Mouse (Mus musculus) heart, adult 2 months (tissue): ENCODE data around the gene Fam181a. TPM values are rescaled to one million over a fixed set of nuclear protein-coding genes. Genes with fewer than 3 reads are reported as not detected.

Experiments
- DNase-seq, 2 experiments: peaks; one replicate each; pipeline ENCODE4 v3.0.0; 2021
- H3K27ac ChIP-seq: fragments of 200-600 bp; 2 replicates; pipeline ENCODE4 v1.8.1; 2022
- H3K27me3 ChIP-seq: fragments of 200-500 bp; 2 replicates; pipeline ENCODE4 v1.6.1; 2012; ENCODE audit warnings: mild to moderate bottlenecking, low read length, inconsistent platforms, mixed read lengths; ENCODE audit not compliant: control insufficient read depth, insufficient read depth
- H3K36me3 ChIP-seq: fragments of 200-500 bp; 2 replicates; pipeline ENCODE4 v1.6.1; 2012; ENCODE audit warnings: low read length, inconsistent platforms; ENCODE audit not compliant: control insufficient read depth, insufficient read depth
- H3K4me1 ChIP-seq: fragments of 200-500 bp; 2 replicates; pipeline ENCODE4 v1.6.1; 2011; ENCODE audit warnings: low read length; ENCODE audit not compliant: control insufficient read depth, insufficient read depth
- H3K4me3 ChIP-seq: fragments of 200-600 bp; 2 replicates; pipeline ENCODE4 v1.8.1; 2022
- H3K79me2 ChIP-seq: fragments of 200-500 bp; replicated peaks from 2 replicates; pipeline ENCODE4 v1.6.1; 2012; ENCODE audit warnings: mild to moderate bottlenecking, inconsistent platforms, low read length, moderate library complexity, mixed read lengths; ENCODE audit not compliant: control insufficient read depth, insufficient read depth
- H3K9ac ChIP-seq: fragments of 200-500 bp; 2 replicates; pipeline ENCODE4 v1.6.1; 2012; ENCODE audit warnings: low read depth, mild to moderate bottlenecking, control low read depth, inconsistent platforms, low read length, mixed read lengths
- CTCF ChIP-seq: fragments of 200-600 bp; IDR thresholded peaks from 2 replicates; pipeline ENCODE4 v1.8.1; 2022; ENCODE audit warnings: antibody characterized with exemption, mild to moderate bottlenecking, moderate library complexity
- EP300 ChIP-seq: fragments of 200-500 bp; IDR thresholded peaks from 2 replicates; pipeline ENCODE4 v1.6.1; 2011; ENCODE audit warnings: low read depth, low read length, control low read depth; ENCODE audit not compliant: insufficient read depth
- POLR2A ChIP-seq: fragments of 200-500 bp; IDR thresholded peaks from 2 replicates; pipeline ENCODE4 v1.6.1; 2011; ENCODE audit warnings: mild to moderate bottlenecking, low read depth, low read length, control low read depth; ENCODE audit not compliant: insufficient read depth
- WGBS: fragments of 180-500 bp; shearing (Covaris S2); methylation state at CpG from one replicate; pipeline ENCODE4 v1.1.7; 2018; 5-methylcytosine and 5-hydroxymethylcytosine counted together
- intact Hi-C: fragments of 180-260 bp; cut with DNase I; formaldehyde crosslinking; loops from one replicate; pipeline ENCODE4 v1.15.1; 2025
- polyA plus RNA-seq: library from polyadenylated mRNA; depleted of rRNA; stranded (reverse); fragments of >200 nt; gene quantifications from 2 replicates; pipeline ENCODE4 v1.2.3, GENCODE M21; 2012
- total RNA-seq, 2 experiments: library from RNA; stranded (reverse); gene quantifications; 2 replicates each; pipeline ENCODE4 v1.2.3; 2021

Fam181a gene
- total and polyA plus RNA-seq, 3 experiments = not detected

DNA sequence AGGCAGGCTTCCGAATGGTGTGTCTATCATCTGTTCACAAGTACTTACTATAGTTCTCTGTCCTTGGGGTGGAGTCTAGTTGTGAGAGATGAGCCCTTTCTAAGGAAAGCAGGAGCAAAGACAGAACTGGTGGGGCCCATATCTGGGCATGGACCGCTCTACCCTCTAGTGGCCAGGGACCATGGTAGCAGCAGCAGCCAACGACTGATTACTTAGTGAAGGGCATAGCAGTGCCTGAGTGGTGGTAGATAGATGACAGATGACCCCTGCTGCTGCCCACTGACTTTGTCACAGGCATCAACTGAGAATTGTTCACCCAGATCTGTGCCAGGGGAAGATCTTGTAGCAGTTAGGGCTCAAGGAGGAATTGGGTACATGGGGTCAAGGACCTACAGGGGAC lies 12.0 kb downstream of the Fam181a start:
- Histone ChIP-seq H3K79me2 (no peaks in the 10 kb centered on the region), H3K4me3 (no peak overlapping the region), H3K36me3 (no peaks in the 10 kb centered on the region), H3K9ac (no peak overlapping the region), H3K27me3 (no peaks in the 10 kb centered on the region), H3K4me1 (0 out of 2 replicates have a peak, but pooled peaks cover 2% of the 10 kb centered on the region), H3K27ac (no peak overlapping the region)
- DNase-seq = peak in 1 of 2 experiments; percentile 35
- peak; percentile 64 for TF ChIP-seq CTCF
- TF ChIP-seq POLR2A = no peak
- TF ChIP-seq EP300 = peak; percentile 47; the same call in 1 of the 2 replicates
- intact Hi-C loops = no loop called here
- WGBS = 30% methylated on average over 3 of the region's 3 CpGs

DNA sequence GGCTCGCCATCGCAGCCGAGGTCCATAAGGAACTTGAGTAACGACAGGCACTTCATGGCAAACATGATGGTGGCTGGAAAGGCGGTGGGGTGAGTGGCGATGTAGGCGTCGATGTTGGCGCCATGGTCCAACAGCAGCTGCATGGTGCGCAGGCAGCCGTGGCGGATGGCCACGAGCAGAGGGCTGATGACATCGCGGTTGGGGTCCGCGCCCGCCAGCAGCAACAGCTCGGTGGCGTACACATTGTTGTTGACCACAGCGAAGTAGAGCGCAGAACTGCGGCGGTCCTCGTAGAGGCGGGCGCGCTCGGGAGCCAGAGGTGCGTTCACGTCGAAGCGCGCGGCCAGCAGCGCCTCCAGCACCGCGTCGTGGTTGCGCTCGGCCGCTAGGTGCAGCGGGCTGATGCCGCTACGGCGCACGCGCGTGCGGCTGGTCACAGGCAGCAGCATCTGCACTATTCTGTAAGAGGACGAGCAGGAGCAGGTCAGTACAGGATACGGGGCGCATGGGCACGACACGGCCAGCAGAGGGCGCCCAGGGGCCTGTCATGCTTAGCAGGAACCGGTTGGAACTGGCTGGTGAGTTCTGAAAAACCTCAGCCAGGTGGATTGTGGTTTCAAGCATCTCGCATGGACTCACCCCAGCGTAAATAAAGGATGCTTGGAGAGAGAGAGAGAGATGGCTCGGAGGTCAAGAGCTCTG lies 14.5 kb downstream of the Fam181a start:
- no peak for TF ChIP-seq POLR2A
- peak; percentile 93 for TF ChIP-seq EP300
- TF ChIP-seq CTCF = peak; percentile 92
- Histone ChIP-seq H3K27ac (no peak overlapping the region), H3K9ac (0 out of 2 replicates have a peak overlapping the region, but pooled peaks have one; percentile 5), H3K27me3 (no peaks in the 10 kb centered on the region), H3K79me2 (no peaks in the 10 kb centered on the region), H3K4me1 (peaks cover 9% of the 10 kb centered on the region), H3K4me3 (no peak overlapping the region), H3K36me3 (peaks cover 2% of the 10 kb centered on the region; the same call in 1 of the 2 replicates)
- intact Hi-C loops = loop anchor here (1.0 kb wide), 2 partner anchors 23 to 43 kb away; no protein-coding TSS in a partner anchor
- peak; percentile 86 to 87 for DNase-seq
- 18% methylated on average over 60 of the region's 60 CpGs for WGBS

DNA sequence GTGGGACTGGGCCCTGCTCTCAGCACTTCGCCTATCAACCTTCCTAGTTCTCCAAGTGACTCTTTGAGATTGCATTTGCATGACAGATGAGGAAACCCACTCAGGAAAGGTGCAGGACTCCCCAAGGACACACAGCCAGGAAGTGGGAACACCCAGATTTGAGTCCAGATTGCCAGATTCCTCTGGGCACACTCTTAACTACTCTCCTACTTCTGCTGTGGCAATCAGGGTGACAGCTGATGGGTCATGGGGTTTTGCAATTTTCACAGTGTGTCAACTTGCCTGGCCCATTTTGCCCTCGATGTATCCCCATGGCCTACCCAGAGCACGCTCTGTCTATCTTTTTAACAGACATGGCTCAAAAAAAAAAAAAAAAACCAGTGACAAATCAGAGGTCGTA lies 15.8 kb downstream of the Fam181a start:
- peaks cover 10% of the 10 kb centered on the region for H3K4me1 ChIP-seq
- no peak overlapping the region for H3K9ac ChIP-seq

GRCm38 (mm10) chr12:103327107-103327506 lies 16.3 kb downstream of the Fam181a start:
- H3K27me3 ChIP-seq = no peaks in the 10 kb centered on the region
- peak; percentile 34 to 48 for DNase-seq
- H3K9ac ChIP-seq = no peak overlapping the region
- TF ChIP-seq EP300 (no peak), POLR2A (no peak), CTCF (no peak)
- no peak overlapping the region for H3K4me3 ChIP-seq
- H3K36me3 ChIP-seq = peaks cover 2% of the 10 kb centered on the region; the same call in 1 of the 2 replicates
- intact Hi-C loops = no loop called here
- no peaks in the 10 kb centered on the region for H3K79me2 ChIP-seq
- H3K27ac ChIP-seq = peak overlapping the region; percentile 8; the same call in 1 of the 2 replicates
- WGBS = 19% methylated on average over 7 of the region's 7 CpGs
- peaks cover 10% of the 10 kb centered on the region for H3K4me1 ChIP-seq

More for the DNA sequence above, 15.8 kb downstream of the Fam181a start:
- no peak overlapping the region; the same call in 1 of the 2 replicates for H3K27ac ChIP-seq
- peaks cover 2% of the 10 kb centered on the region; the same call in 1 of the 2 replicates for H3K36me3 ChIP-seq
- H3K27me3 ChIP-seq = no peaks in the 10 kb centered on the region
- DNase-seq = no peak
- WGBS = 63% methylated on average over 4 of the region's 4 CpGs
- intact Hi-C loops = no loop called here
- no peak overlapping the region for H3K4me3 ChIP-seq
- no peaks in the 10 kb centered on the region for H3K79me2 ChIP-seq
- TF ChIP-seq CTCF (no peak), EP300 (0 out of 2 replicates have a peak, but pooled peaks have one; percentile 7), POLR2A (no peak)

GRCm38 (mm10) chr12:103328448-103329191 lies 17.8 kb downstream of the Fam181a start:
- Histone ChIP-seq H3K36me3 (peaks cover 2% of the 10 kb centered on the region; the same call in 1 of the 2 replicates), H3K4me1 (peaks cover 10% of the 10 kb centered on the region), H3K27ac (peak overlapping the region; percentile 45), H3K4me3 (no peak overlapping the region), H3K9ac (no peak overlapping the region; the same call in 1 of the 2 replicates), H3K27me3 (no peaks in the 10 kb centered on the region), H3K79me2 (no peaks in the 10 kb centered on the region)
- intact Hi-C loops = no loop called here
- WGBS = 37% methylated on average over 7 of the region's 7 CpGs
- DNase-seq = peak; percentile 72 to 73
- TF ChIP-seq POLR2A (peak; percentile 59; the same call in 1 of the 2 replicates), EP300 (peak; percentile 78), CTCF (no peak)
